Mouse (Mus musculus) thymus, adult 2 months (tissue): Measurements from ENCODE around the gene Col8a2.

Source experiments
- CTCF ChIP-seq: fragments of 200-500 bp; IDR thresholded peaks from 2 replicates; pipeline ENCODE4 v1.5.1; 2012; ENCODE audit warnings: mild to moderate bottlenecking, control low read depth, low read length, moderate library complexity, borderline replicate concordance; ENCODE audit not compliant: control insufficient read depth, poor library complexity, insufficient read depth; ENCODE audit errors: extremely low read depth
- POLR2A ChIP-seq: fragments of 200-500 bp; IDR thresholded peaks from 2 replicates; pipeline ENCODE4 v1.6.1; 2012; ENCODE audit warnings: mild to moderate bottlenecking, low read length, control low read depth, moderate library complexity; ENCODE audit not compliant: control insufficient read depth, poor library complexity, insufficient read depth; ENCODE audit errors: extremely low read depth

DNA sequence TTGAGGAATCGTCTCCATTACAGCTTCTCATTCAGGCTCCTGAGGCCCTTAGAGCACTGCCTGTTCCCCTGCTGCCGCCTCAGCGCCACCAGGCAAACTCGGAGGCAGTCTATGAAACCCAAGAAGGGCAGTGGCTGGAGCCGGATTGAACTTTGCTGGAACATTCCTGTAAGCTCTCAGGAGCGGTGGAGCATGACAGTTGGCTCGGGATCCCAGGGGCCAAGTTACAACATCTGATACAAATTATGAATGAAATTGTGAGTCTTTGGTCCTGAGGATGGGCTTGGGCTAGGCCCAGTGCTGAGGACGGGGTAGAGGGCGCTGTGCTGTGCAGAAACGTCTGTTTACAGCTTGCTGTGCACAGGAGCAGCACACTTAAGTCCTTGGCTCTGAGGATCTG lies 27.8 kb downstream of the Col8a2 start:
- TF ChIP-seq CTCF (no peak), POLR2A (no peak)
